Comparison of ENCODE assay signal across 21 mouse cellular contexts in genomic region chr9:62547476-62547875, GRCm38 (mm10). TPM values are rescaled to one million over a fixed set of nuclear protein-coding genes. Genes with fewer than 3 reads are reported as not detected.
DNase-seq lines count a peak whose midpoint lies in the region; ATAC-seq and TF ChIP-seq lines count a peak whose summit lies in the region.
"Had no signal": no experiment of that assay in that cellular context is flagged by ENCODE, and none has a peak within 500 bp of the region (broad histone marks: within the 10 kb centered on the region; RNA-seq: fewer than 3 reads in every experiment).

No protein-coding gene starts in this region.

- H3K4me2 ChIP-seq in hindbrain, postnatal 0 days (ENCODE audit: low read depth, low read length), result no peak overlapping the region
- no peak overlapping the region for H3K4me2 ChIP-seq in hindbrain, embryonic 13.5 days
- H3K4me2 ChIP-seq in midbrain, embryonic 11.5 days, result no peak overlapping the region
- no peak overlapping the region for H3K4me2 ChIP-seq in midbrain, embryonic 16.5 days (ENCODE audit: low read length)
- H3K4me2 ChIP-seq in forebrain, postnatal 0 days (ENCODE audit: low read depth), result no peak overlapping the region
- no peak overlapping the region for H3K4me2 ChIP-seq in heart, embryonic 12.5 days
- H3K4me2 ChIP-seq: embryonic facial prominence, embryonic 12.5 days; liver, embryonic 12.5 days; lung, embryonic 14.5 days had no signal

- no peak overlapping the region for H3K27ac ChIP-seq in hindbrain, postnatal 0 days
- no peak overlapping the region for H3K27ac ChIP-seq in hindbrain, embryonic 13.5 days
- H3K27ac ChIP-seq in midbrain, embryonic 11.5 days (ENCODE audit: low read depth, low read length), result no peak overlapping the region
- no peak overlapping the region for H3K27ac ChIP-seq in midbrain, embryonic 16.5 days (ENCODE audit: low read length)
- H3K27ac ChIP-seq in forebrain, embryonic 10.5 days, result peak overlapping the region; percentile 6; the same call in 1 of the 2 replicates
- no peak overlapping the region for H3K27ac ChIP-seq in forebrain, postnatal 0 days (ENCODE audit: low read depth, low read length)
- no peak overlapping the region for H3K27ac ChIP-seq in heart, embryonic 12.5 days (ENCODE audit: poor library complexity, severe bottlenecking)
- H3K27ac ChIP-seq: embryonic facial prominence, embryonic 12.5 days; limb, embryonic 10.5 days; liver, embryonic 12.5 days had no signal

- H3K9ac ChIP-seq in hindbrain, postnatal 0 days (replicated peaks; ENCODE audit: low read length), result no peak overlapping the region
- H3K9ac ChIP-seq in hindbrain, embryonic 13.5 days, result no peak overlapping the region
- H3K9ac ChIP-seq in midbrain, embryonic 11.5 days (ENCODE audit: low read length), result no peak overlapping the region
- no peak overlapping the region for H3K9ac ChIP-seq in midbrain, embryonic 16.5 days (ENCODE audit: low read depth, low read length)
- H3K9ac ChIP-seq in forebrain, postnatal 0 days, result no peak overlapping the region
- H3K9ac ChIP-seq in heart, embryonic 12.5 days, result no peak overlapping the region
- H3K9ac ChIP-seq: embryonic facial prominence, embryonic 12.5 days; liver, embryonic 12.5 days; lung, embryonic 14.5 days had no signal

- TF ChIP-seq CTCF in hindbrain, postnatal 0 days (IDR thresholded peaks at IDR 0.05; ENCODE audit: low read depth), result no peak
- no peak for TF ChIP-seq CTCF in forebrain, postnatal 0 days (IDR thresholded peaks at IDR 0.05; ENCODE audit: low read depth)

- no peaks in the 10 kb centered on the region for H3K36me3 ChIP-seq in hindbrain, postnatal 0 days (ENCODE audit: insufficient read depth, low read length)
- H3K36me3 ChIP-seq in hindbrain, embryonic 13.5 days, result no peaks in the 10 kb centered on the region
- no peaks in the 10 kb centered on the region for H3K36me3 ChIP-seq in midbrain, embryonic 11.5 days (ENCODE audit: control insufficient read depth, insufficient read depth, low read length)
- H3K36me3 ChIP-seq in midbrain, embryonic 16.5 days (ENCODE audit: control insufficient read depth, insufficient read depth, low read length), result no peaks in the 10 kb centered on the region
- no peaks in the 10 kb centered on the region for H3K36me3 ChIP-seq in forebrain, embryonic 10.5 days (replicated peaks)
- H3K36me3 ChIP-seq in forebrain, postnatal 0 days (ENCODE audit: insufficient read depth), result no peaks in the 10 kb centered on the region
- no peaks in the 10 kb centered on the region for H3K36me3 ChIP-seq in heart, embryonic 12.5 days
- H3K36me3 ChIP-seq: embryonic facial prominence, embryonic 12.5 days; limb, embryonic 10.5 days; liver, embryonic 12.5 days had no signal

- 0 out of 2 replicates have a peak, but pooled peaks cover 8% of the 10 kb centered on the region for H3K4me1 ChIP-seq in hindbrain, postnatal 0 days (ENCODE audit: insufficient read depth, low read length)
- H3K4me1 ChIP-seq in hindbrain, embryonic 13.5 days (replicated peaks), result peaks cover 43% of the 10 kb centered on the region
- no peaks in the 10 kb centered on the region for H3K4me1 ChIP-seq in midbrain, embryonic 11.5 days (ENCODE audit: control insufficient read depth, insufficient read depth, low read length)
- peaks cover 6% of the 10 kb centered on the region; the same call in 1 of the 2 replicates for H3K4me1 ChIP-seq in midbrain, embryonic 16.5 days (ENCODE audit: control insufficient read depth, insufficient read depth, low read length)
- H3K4me1 ChIP-seq in forebrain, embryonic 10.5 days, result peaks cover 15% of the 10 kb centered on the region
- peaks cover 15% of the 10 kb centered on the region for H3K4me1 ChIP-seq in forebrain, postnatal 0 days (ENCODE audit: insufficient read depth)
- no peaks in the 10 kb centered on the region for H3K4me1 ChIP-seq in heart, embryonic 12.5 days (replicated peaks)
- H3K4me1 ChIP-seq: embryonic facial prominence, embryonic 12.5 days; liver, embryonic 12.5 days had no signal

- 44% methylated on average over 3 of the region's 3 CpGs for WGBS in hindbrain, postnatal 0 days
- 54% methylated on average over 3 of the region's 3 CpGs for WGBS in hindbrain, embryonic 13.5 days
- WGBS in midbrain, embryonic 11.5 days, result 64% methylated on average over 3 of the region's 3 CpGs
- 65% methylated on average over 3 of the region's 3 CpGs for WGBS in midbrain, embryonic 16.5 days
- 75% methylated on average over 3 of the region's 3 CpGs for WGBS in forebrain, embryonic 10.5 days
- WGBS in forebrain, postnatal 0 days, result 19% methylated on average over 3 of the region's 3 CpGs
- WGBS in heart, embryonic 12.5 days, result 57% methylated on average over 3 of the region's 3 CpGs

- H3K27me3 ChIP-seq in hindbrain, postnatal 0 days (ENCODE audit: insufficient read depth, low read length), result no peaks in the 10 kb centered on the region
- 0 out of 2 replicates have a peak, but pooled peaks cover 5% of the 10 kb centered on the region for H3K27me3 ChIP-seq in hindbrain, embryonic 13.5 days
- H3K27me3 ChIP-seq in midbrain, embryonic 11.5 days (ENCODE audit: control insufficient read depth, insufficient read depth, low read length), result no peaks in the 10 kb centered on the region
- no peaks in the 10 kb centered on the region for H3K27me3 ChIP-seq in midbrain, embryonic 16.5 days (ENCODE audit: control insufficient read depth, insufficient read depth, low read depth, low read length)
- H3K27me3 ChIP-seq in forebrain, embryonic 10.5 days (ENCODE audit: poor library complexity, severe bottlenecking), result peaks cover 16% of the 10 kb centered on the region; the same call in 1 of the 2 replicates
- no peaks in the 10 kb centered on the region for H3K27me3 ChIP-seq in forebrain, postnatal 0 days (ENCODE audit: insufficient read depth, low read length)
- H3K27me3 ChIP-seq in heart, embryonic 12.5 days (replicated peaks), result peaks cover 7% of the 10 kb centered on the region; the same call in 1 of the 2 replicates
- H3K27me3 ChIP-seq: CH12.LX; embryonic facial prominence, embryonic 12.5 days; liver, embryonic 12.5 days had no signal

- DNase-seq in hindbrain, postnatal 0 days (ENCODE audit: low spot score), result peak; percentile 42
- DNase-seq in midbrain, embryonic 11.5 days (ENCODE audit: low spot score, missing footprints), result peak; percentile 35
- no peak for DNase-seq in forebrain, embryonic 10.5 days (ENCODE audit: extremely low spot score, low spot score)
- no peak for DNase-seq in forebrain, postnatal 0 days
- DNase-seq in frontal cortex, adult 2 months (ENCODE audit: extremely low spot score in 1 of 2, low spot score in 1 of 2), result no peak
- DNase-seq: adrenal gland, postnatal 14 days; kidney, adult 2 months; kidney, postnatal 10 days; lung, embryonic 14.5 days; lung, postnatal 36 days; retina, postnatal 1 day; thymus, postnatal 14 days had no signal

- ATAC-seq in hindbrain, postnatal 0 days, result no peak
- no peak for ATAC-seq in hindbrain, embryonic 13.5 days (ENCODE audit: low FRiP score)
- no peak for ATAC-seq in midbrain, embryonic 11.5 days (ENCODE audit: low FRiP score)
- ATAC-seq in midbrain, embryonic 16.5 days, result no peak
- ATAC-seq in forebrain, postnatal 0 days, result peak; percentile 36
- no peak for ATAC-seq in heart, embryonic 12.5 days (ENCODE audit: insufficient number of reproducible peaks, low FRiP score)
- ATAC-seq: liver, embryonic 12.5 days had no signal

- H3K4me3 ChIP-seq in hindbrain, postnatal 0 days (ENCODE audit: low read length), result no peak overlapping the region
- no peak overlapping the region for H3K4me3 ChIP-seq in hindbrain, embryonic 13.5 days
- H3K4me3 ChIP-seq in midbrain, embryonic 11.5 days (ENCODE audit: low read depth, low read length), result no peak overlapping the region
- H3K4me3 ChIP-seq in midbrain, embryonic 16.5 days (ENCODE audit: low read depth, low read length), result no peak overlapping the region
- no peak overlapping the region for H3K4me3 ChIP-seq in forebrain, embryonic 10.5 days
- no peak overlapping the region for H3K4me3 ChIP-seq in forebrain, postnatal 0 days (ENCODE audit: low read depth, low read length)
- no peak overlapping the region for H3K4me3 ChIP-seq in heart, embryonic 12.5 days
- H3K4me3 ChIP-seq: embryonic facial prominence, embryonic 12.5 days; erythroblast, embryonic 14.5 days; limb, embryonic 10.5 days; liver, embryonic 12.5 days had no signal

- H3K9me3 ChIP-seq in hindbrain, postnatal 0 days (ENCODE audit: low read length), result no peaks in the 10 kb centered on the region
- H3K9me3 ChIP-seq in hindbrain, embryonic 13.5 days, result no peaks in the 10 kb centered on the region
- no peaks in the 10 kb centered on the region for H3K9me3 ChIP-seq in midbrain, embryonic 11.5 days (ENCODE audit: control insufficient read depth, low read length)
- H3K9me3 ChIP-seq in midbrain, embryonic 16.5 days (replicated peaks; ENCODE audit: control insufficient read depth, low read length, poor library complexity, severe bottlenecking), result no peaks in the 10 kb centered on the region
- no peaks in the 10 kb centered on the region for H3K9me3 ChIP-seq in forebrain, embryonic 10.5 days
- H3K9me3 ChIP-seq in forebrain, postnatal 0 days (ENCODE audit: low read length), result no peaks in the 10 kb centered on the region
- H3K9me3 ChIP-seq in heart, embryonic 12.5 days (replicated peaks), result no peaks in the 10 kb centered on the region
- H3K9me3 ChIP-seq: embryonic facial prominence, embryonic 12.5 days; limb, embryonic 10.5 days; liver, embryonic 12.5 days had no signal

RNA-seq across cellular contexts. Expression of gene Coro2b, which starts 10.6 kb away (rescaled TPM):
- total RNA-seq in hindbrain, postnatal 0 days (2014; rRNA removed), result 42.6 and 47.2 TPM in 2 replicates
- polyA plus RNA-seq in hindbrain, postnatal 0 days (2015; fragmentation: Nextera tagmentation; extraction: Ambion mirVana), result 24.7 and 25.0 TPM in 2 replicates
- 34.3 and 39.0 TPM in 2 replicates for polyA plus RNA-seq in hindbrain, embryonic 13.5 days (2015; fragmentation: Nextera tagmentation; extraction: Ambion mirVana)
- polyA plus RNA-seq in midbrain, embryonic 11.5 days (2014; fragmentation: Nextera tagmentation; extraction: Ambion mirVana), result 15.3 and 15.7 TPM in 2 replicates
- polyA plus RNA-seq in midbrain, embryonic 16.5 days (2015; fragmentation: Nextera tagmentation; extraction: Ambion mirVana), result 32.0 and 33.4 TPM in 2 replicates
- 9.7 and 10.0 TPM in 2 replicates for polyA plus RNA-seq in forebrain, embryonic 10.5 days (2016; fragmentation: Nextera tagmentation; extraction: Ambion mirVana)
- total RNA-seq in forebrain, postnatal 0 days (2014; rRNA removed), result 43.3 and 53.2 TPM in 2 replicates
- 24.7 and 31.6 TPM in 2 replicates for polyA plus RNA-seq in forebrain, postnatal 0 days (2015; fragmentation: Nextera tagmentation; extraction: Ambion mirVana)
- 97.7 and 104 TPM in 2 replicates for polyA plus RNA-seq in frontal cortex, adult 2 months (2012; rRNA removed)
- 5.8 and 6.0 TPM in 2 replicates for polyA plus RNA-seq in heart, embryonic 12.5 days (2016; fragmentation: Nextera tagmentation; extraction: Ambion mirVana)
- total RNA-seq: MEL had no signal
- polyA plus RNA-seq: erythroblast, embryonic 14.5 days had no signal

Comparison
In these comparisons a context has a peak if more than half of its experiments do, and no peak if none do; other contexts are left out.
1. DNase-seq: peak in hindbrain, postnatal 0 days (single experiment) and midbrain, embryonic 11.5 days (single experiment); none in forebrain, embryonic 10.5 days (single experiment), forebrain, postnatal 0 days (single experiment) and frontal cortex, adult 2 months (0 of 2).